24 mouse cellular contexts compared by ENCODE assay signal in the genomic region with DNA sequence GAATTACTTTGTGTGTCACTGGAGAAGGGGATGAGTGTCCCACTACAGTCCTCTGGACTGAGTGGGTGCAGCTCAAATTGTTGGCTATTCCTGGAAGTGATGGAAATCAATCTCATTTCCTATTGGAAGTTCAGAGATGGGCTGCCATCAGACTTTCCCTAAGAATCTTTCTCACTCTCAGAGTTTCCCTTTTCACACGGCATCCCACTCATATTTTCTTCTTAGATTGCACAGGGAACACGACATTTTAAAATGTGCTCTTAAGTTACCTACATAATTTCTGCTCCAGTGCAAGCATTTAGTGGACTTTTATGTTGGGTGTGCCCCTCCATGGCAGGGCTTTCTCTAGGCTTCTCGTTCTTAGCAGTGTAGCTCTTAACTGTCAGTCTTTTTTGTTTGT. TPM values are rescaled to one million over a fixed set of nuclear protein-coding genes. Genes with fewer than 3 reads are reported as not detected.
DNase-seq lines count a peak whose midpoint lies in the region; ATAC-seq and TF ChIP-seq lines count a peak whose summit lies in the region.
"Had no signal": no experiment of that assay in that cellular context is flagged by ENCODE, and none has a peak within 500 bp of the region (broad histone marks: within the 10 kb centered on the region; RNA-seq: fewer than 3 reads in every experiment).

No protein-coding gene starts in this region.

- no peaks in the 10 kb centered on the region for H3K27me3 ChIP-seq in testis, adult 2 months (ENCODE audit: control insufficient read depth, insufficient read depth, low read length)
- H3K27me3 ChIP-seq in liver, embryonic 12.5 days (replicated peaks) = no peaks in the 10 kb centered on the region
- H3K27me3 ChIP-seq: CH12.LX had no signal

- H3K9ac ChIP-seq in liver, embryonic 12.5 days = no peak overlapping the region

- no peaks in the 10 kb centered on the region for H3K9me3 ChIP-seq in liver, embryonic 12.5 days (replicated peaks)
- H3K9me3 ChIP-seq: G1E had no signal

- ATAC-seq in frontal cortex, adult (ENCODE audit: low TSS enrichment) = peak; percentile 78; the same call in 1 of the 2 replicates
- ATAC-seq in liver, embryonic 12.5 days = no peak
- ATAC-seq: activated CD4-positive, CD25-positive, alpha-beta regulatory T cell, adult 4 months; CD4-positive, CD25-positive, alpha-beta regulatory T cell, adult 4 months; Patski had no signal

- H3K4me2 ChIP-seq in liver, embryonic 12.5 days = no peak overlapping the region

- H3K27ac ChIP-seq in testis, adult 2 months (ENCODE audit: control insufficient read depth, insufficient read depth, low read depth, low read length) = no peak overlapping the region; the same call in 1 of the 2 replicates
- H3K27ac ChIP-seq in liver, embryonic 12.5 days = no peak overlapping the region

- H3K4me3 ChIP-seq in testis, adult 2 months (ENCODE audit: control insufficient read depth, low read depth, low read length) = peak overlapping the region; percentile 83; the same call in 1 of the 2 replicates
- no peak overlapping the region for H3K4me3 ChIP-seq in liver, embryonic 12.5 days

- no peak for TF ChIP-seq CTCF in testis, adult 2 months (IDR thresholded peaks at IDR 0.05; ENCODE audit: control insufficient read depth, insufficient read depth, insufficient replicate concordance, low read depth, low read length)

- no peak for DNase-seq in frontal cortex, adult 2 months (ENCODE audit: extremely low spot score in 1 of 2, low spot score in 1 of 2)
- no peak for DNase-seq in testis, postnatal 14 days (ENCODE audit: low spot score)
- DNase-seq in brain, adult 2 months (ENCODE audit: low read depth, low spot score) = peak; percentile 56
- DNase-seq in telencephalon, adult 2 months (ENCODE audit: low read depth, low spot score) = peak; percentile 42
- no peak for DNase-seq in embryo, embryonic 9.5 days (ENCODE audit: extremely low spot score)
- DNase-seq: adrenal gland, adult 2 months; adrenal gland, adult 8-10 months; adrenal gland, postnatal 10 days; adrenal gland, postnatal 14 days; adrenal gland, postnatal 25 days; adrenal gland, postnatal 36 days; B cell, adult 2 months; cerebellum, adult 11 months; cerebellum, adult 11-12 months; cerebellum, adult 18-20 months had no signal

- TF ChIP-seq POLR2A in testis, adult 2 months (IDR thresholded peaks at IDR 0.05; ENCODE audit: control insufficient read depth, low read depth, low read length) = no peak

- WGBS in liver, embryonic 12.5 days (ENCODE audit: insufficient replicate concordance) = 67% methylated on average over 3 of the region's 3 CpGs

- peaks cover 14% of the 10 kb centered on the region for H3K4me1 ChIP-seq in testis, adult 2 months (ENCODE audit: control insufficient read depth, insufficient read depth, low read length)
- 0 out of 2 replicates have a peak, but pooled peaks cover 3% of the 10 kb centered on the region for H3K4me1 ChIP-seq in liver, embryonic 12.5 days

- no peaks in the 10 kb centered on the region for H3K36me3 ChIP-seq in testis, adult 2 months (ENCODE audit: control insufficient read depth, insufficient read depth, low read length)
- peaks cover 9% of the 10 kb centered on the region; the same call in 1 of the 2 replicates for H3K36me3 ChIP-seq in liver, embryonic 12.5 days
- H3K36me3 ChIP-seq: G1E had no signal

RNA-seq across cellular contexts. Expression of a gene that starts 8.6 kb away (rescaled TPM):
- polyA plus RNA-seq in frontal cortex, adult 2 months (2012; rRNA removed) = 0.13 and 0.14 TPM in 2 replicates
- polyA plus RNA-seq in testis, adult 2 months (2012; rRNA removed) = 6.5 and 8.2 TPM in 2 replicates
- polyA plus RNA-seq in liver, embryonic 12.5 days (2016; fragmentation: Nextera tagmentation; extraction: Ambion mirVana) = 42.8 and 45.8 TPM in 2 replicates
- polyA plus RNA-seq: adrenal gland, adult 2 months; CD4-positive, CD25-positive, alpha-beta regulatory T cell, adult 4 months; G1E had no signal

RNA-seq across cellular contexts. Expression of a gene that starts 37.8 kb away (rescaled TPM):
- 10.8 and 11.4 TPM in 2 replicates for polyA plus RNA-seq in frontal cortex, adult 2 months (2012; rRNA removed)
- polyA plus RNA-seq in testis, adult 2 months (2012; rRNA removed) = 10.0 and 10.7 TPM in 2 replicates
- polyA plus RNA-seq in liver, embryonic 12.5 days (2016; fragmentation: Nextera tagmentation; extraction: Ambion mirVana) = 3.9 and 4.2 TPM in 2 replicates

RNA-seq across cellular contexts. Expression of a gene that starts 51.2 kb away (rescaled TPM):
- polyA plus RNA-seq in frontal cortex, adult 2 months (2012; rRNA removed) = 0.10 and 0.11 TPM in 2 replicates
- polyA plus RNA-seq in testis, adult 2 months (2012; rRNA removed) = 0.85 and 1.1 TPM in 2 replicates
- polyA plus RNA-seq in liver, embryonic 12.5 days (2016; fragmentation: Nextera tagmentation; extraction: Ambion mirVana) = 5.4 and 6.2 TPM in 2 replicates
- polyA plus RNA-seq: activated CD4-positive, CD25-positive, alpha-beta regulatory T cell, adult 4 months; C2C12; CD4-positive, CD25-positive, alpha-beta regulatory T cell, adult 4 months; G1E had no signal

Comparison
In these comparisons a context has a peak if more than half of its experiments do, and no peak if none do; other contexts are left out.
1. DNase-seq: peak in brain, adult 2 months (single experiment) and telencephalon, adult 2 months (single experiment); none in frontal cortex, adult 2 months (0 of 2), testis, postnatal 14 days (single experiment) and embryo, embryonic 9.5 days (single experiment).